Mouse (Mus musculus): ENCODE measurements around the gene Ric3. TPM values are rescaled to one million over a fixed set of nuclear protein-coding genes. Genes with fewer than 3 reads are reported as not detected.

The Ric3 gene
- polyA plus RNA-seq, 1 experiment from 2014 or later = 0.58 TPM

DNA sequence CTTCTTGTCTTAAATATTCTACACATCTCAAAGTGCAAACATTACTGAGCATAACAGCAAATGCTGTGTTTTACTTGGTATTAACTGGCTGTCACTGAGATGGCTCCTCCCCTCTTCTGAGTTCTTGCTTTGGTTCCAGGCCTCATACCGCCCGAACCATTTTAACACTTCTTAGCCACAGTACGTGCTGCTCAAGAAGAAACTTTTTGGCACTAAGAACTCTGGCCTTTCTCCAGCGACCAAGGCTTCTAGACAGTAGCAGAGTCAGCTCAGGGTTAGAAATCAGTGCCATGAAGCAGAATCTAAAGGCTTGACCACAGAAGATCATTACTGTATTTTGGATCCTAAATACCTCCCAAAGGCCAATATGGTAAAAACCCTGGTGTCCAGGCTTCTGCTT is 13.5 kb downstream of the Ric3 start:
- TF ChIP-seq CTCF (IDR thresholded peaks at IDR 0.05) (no peak), EP300 (IDR thresholded peaks at IDR 0.05) (no peak)
- Histone ChIP-seq H3K4me3 (ENCODE audit: low read depth, low read length) (no peak overlapping the region), H3K36me3 (ENCODE audit: insufficient read depth, low read length) (no peaks in the 10 kb centered on the region), H3K9ac (replicated peaks; ENCODE audit: low read depth) (no peak overlapping the region), H3K27ac (ENCODE audit: low read length) (no peak overlapping the region), H3K27me3 (replicated peaks; ENCODE audit: insufficient read depth, low read length) (no peaks in the 10 kb centered on the region), H3K4me2 (replicated peaks; ENCODE audit: low read depth, low read length) (no peak overlapping the region), H3K4me1 (ENCODE audit: insufficient read depth, low read depth, low read length) (no peaks in the 10 kb centered on the region), H3K9me3 (ENCODE audit: low read length) (no peaks in the 10 kb centered on the region)
- WGBS = 65% methylated on average over 4 of the region's 4 CpGs
- DNase-seq (ENCODE audit: low spot score) = peak; percentile 1
- ATAC-seq = no peak

DNA sequence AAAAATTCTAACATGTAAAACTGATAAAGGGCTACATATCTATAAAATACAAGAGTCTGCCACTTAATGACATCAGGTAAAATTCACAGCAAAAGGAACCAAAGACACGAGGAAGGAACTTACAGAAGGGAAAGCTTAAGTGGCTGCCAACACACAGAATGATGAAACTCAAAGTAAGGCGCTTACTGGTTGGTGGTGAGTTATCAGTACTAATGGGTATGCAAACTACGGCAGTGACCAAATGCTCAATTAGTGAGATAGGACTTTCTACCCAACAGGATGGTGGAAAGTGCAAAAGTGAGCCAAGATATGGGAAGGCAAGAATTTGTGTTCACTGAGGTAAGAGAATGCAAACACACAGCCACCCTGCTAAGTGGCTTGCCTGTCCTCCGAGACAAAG is 23.6 kb downstream of the Ric3 start:
- Histone ChIP-seq H3K4me2 (replicated peaks; ENCODE audit: low read depth, low read length) (no peak overlapping the region), H3K36me3 (ENCODE audit: insufficient read depth, low read length) (no peaks in the 10 kb centered on the region), H3K9ac (replicated peaks; ENCODE audit: low read depth) (no peak overlapping the region), H3K27ac (ENCODE audit: low read length) (no peak overlapping the region), H3K4me3 (ENCODE audit: low read depth, low read length) (no peak overlapping the region), H3K9me3 (ENCODE audit: low read length) (no peaks in the 10 kb centered on the region), H3K4me1 (ENCODE audit: insufficient read depth, low read depth, low read length) (no peaks in the 10 kb centered on the region), H3K27me3 (replicated peaks; ENCODE audit: insufficient read depth, low read length) (no peaks in the 10 kb centered on the region)
- TF ChIP-seq CTCF (IDR thresholded peaks at IDR 0.05) (no peak), EP300 (IDR thresholded peaks at IDR 0.05) (no peak)
- ATAC-seq (no peak), DNase-seq (ENCODE audit: low spot score) (no peak)
- WGBS = 72% methylated on average over 4 of the region's 4 CpGs

DNA sequence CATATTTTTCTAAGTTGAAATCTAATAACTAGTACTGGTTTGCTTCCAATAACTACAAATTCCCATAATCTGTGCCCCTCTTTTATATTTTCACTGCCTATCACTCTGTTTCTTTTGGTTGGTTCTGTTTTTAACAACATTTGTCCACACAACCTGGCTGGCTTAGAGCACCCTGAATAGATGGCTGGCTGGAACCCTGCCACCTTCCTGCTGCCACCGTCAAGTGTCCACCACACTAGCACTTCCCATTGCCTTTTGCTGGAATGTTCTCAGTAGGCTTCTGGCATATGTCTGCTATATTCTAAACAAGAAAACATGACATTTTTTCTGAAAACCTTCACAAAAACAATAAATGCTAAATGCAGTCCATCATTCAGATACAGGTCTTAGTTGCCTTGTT is 32.3 kb downstream of the Ric3 start:
- no peak for TF ChIP-seq EP300 (IDR thresholded peaks at IDR 0.05)
- no peak overlapping the region for H3K4me3 ChIP-seq (ENCODE audit: low read depth, low read length)
- H3K36me3 ChIP-seq (ENCODE audit: insufficient read depth, low read length) = no peaks in the 10 kb centered on the region
- no peak overlapping the region for H3K4me2 ChIP-seq (replicated peaks; ENCODE audit: low read depth, low read length)
- WGBS = 75% methylated on average over 1 of the region's 1 CpGs
- H3K4me1 ChIP-seq (ENCODE audit: insufficient read depth, low read depth, low read length) = no peaks in the 10 kb centered on the region
- no peak overlapping the region for H3K9ac ChIP-seq (replicated peaks; ENCODE audit: low read depth)
- no peaks in the 10 kb centered on the region for H3K9me3 ChIP-seq (ENCODE audit: low read length)
- ATAC-seq (no peak), DNase-seq (ENCODE audit: low spot score) (no peak)
- H3K27me3 ChIP-seq (replicated peaks; ENCODE audit: insufficient read depth, low read length) = no peaks in the 10 kb centered on the region
- no peak overlapping the region for H3K27ac ChIP-seq (ENCODE audit: low read length)

DNA sequence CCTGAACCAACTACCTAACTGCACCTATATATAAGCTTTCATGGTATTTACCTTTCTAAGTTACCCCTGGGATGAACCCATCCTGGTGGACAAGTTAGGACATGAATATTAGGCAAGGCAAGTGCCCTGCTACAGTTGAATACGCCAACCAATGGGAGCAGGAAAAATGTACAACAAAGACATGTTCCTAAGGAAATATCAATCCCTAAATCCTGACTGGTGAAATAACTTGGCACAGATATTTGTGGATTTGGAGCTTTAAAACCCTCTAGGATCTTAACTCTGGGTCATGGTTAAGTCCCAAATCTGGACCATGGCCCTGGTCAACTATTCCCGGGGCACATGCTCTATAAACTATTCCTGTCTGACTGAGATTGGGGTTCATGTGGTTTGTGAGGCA is 37.3 kb downstream of the Ric3 start:
- Histone ChIP-seq H3K4me3 (ENCODE audit: low read depth, low read length) (no peak overlapping the region), H3K27me3 (replicated peaks; ENCODE audit: insufficient read depth, low read length) (no peaks in the 10 kb centered on the region), H3K27ac (ENCODE audit: low read length) (no peak overlapping the region), H3K9me3 (ENCODE audit: low read length) (no peaks in the 10 kb centered on the region), H3K9ac (replicated peaks; ENCODE audit: low read depth) (no peak overlapping the region), H3K4me2 (replicated peaks; ENCODE audit: low read depth, low read length) (no peak overlapping the region), H3K36me3 (ENCODE audit: insufficient read depth, low read length) (no peaks in the 10 kb centered on the region), H3K4me1 (ENCODE audit: insufficient read depth, low read depth, low read length) (no peaks in the 10 kb centered on the region)
- 90% methylated on average over 2 of the region's 2 CpGs for WGBS
- TF ChIP-seq EP300 (IDR thresholded peaks at IDR 0.05) (no peak), CTCF (IDR thresholded peaks at IDR 0.05) (no peak)
- DNase-seq (ENCODE audit: low spot score) = no peak
- ATAC-seq = no peak

DNA sequence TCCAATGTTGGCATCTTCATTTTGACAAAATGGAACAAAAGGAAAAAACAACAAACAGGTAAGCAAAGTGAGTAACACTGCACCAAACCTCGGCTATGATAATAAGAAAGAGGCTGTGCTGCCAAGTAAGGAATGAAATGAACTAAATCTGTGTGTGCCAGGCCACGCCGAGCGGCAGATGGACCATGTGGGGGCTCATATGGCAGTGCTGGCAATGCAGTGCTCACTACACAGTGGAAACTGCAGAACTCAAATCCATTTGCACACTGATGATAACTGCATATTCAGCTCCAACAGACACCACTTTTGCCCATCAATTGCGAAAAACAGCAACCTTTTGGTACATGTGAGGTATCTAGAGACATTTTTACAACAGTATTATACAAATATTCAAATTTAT is 43.7 kb downstream of the Ric3 start:
- Histone ChIP-seq H3K9ac (replicated peaks; ENCODE audit: low read depth) (no peak overlapping the region), H3K9me3 (ENCODE audit: low read length) (no peaks in the 10 kb centered on the region), H3K27ac (ENCODE audit: low read length) (no peak overlapping the region), H3K27me3 (replicated peaks; ENCODE audit: insufficient read depth, low read length) (no peaks in the 10 kb centered on the region), H3K36me3 (ENCODE audit: insufficient read depth, low read length) (no peaks in the 10 kb centered on the region), H3K4me3 (ENCODE audit: low read depth, low read length) (no peak overlapping the region), H3K4me1 (ENCODE audit: insufficient read depth, low read depth, low read length) (no peaks in the 10 kb centered on the region), H3K4me2 (replicated peaks; ENCODE audit: low read depth, low read length) (no peak overlapping the region)
- WGBS = 72% methylated on average over 5 of the region's 5 CpGs
- ATAC-seq (no peak), DNase-seq (ENCODE audit: low spot score) (no peak)
- TF ChIP-seq EP300 (IDR thresholded peaks at IDR 0.05) = no peak
- TF ChIP-seq CTCF (IDR thresholded peaks at IDR 0.05) = no peak

DNA sequence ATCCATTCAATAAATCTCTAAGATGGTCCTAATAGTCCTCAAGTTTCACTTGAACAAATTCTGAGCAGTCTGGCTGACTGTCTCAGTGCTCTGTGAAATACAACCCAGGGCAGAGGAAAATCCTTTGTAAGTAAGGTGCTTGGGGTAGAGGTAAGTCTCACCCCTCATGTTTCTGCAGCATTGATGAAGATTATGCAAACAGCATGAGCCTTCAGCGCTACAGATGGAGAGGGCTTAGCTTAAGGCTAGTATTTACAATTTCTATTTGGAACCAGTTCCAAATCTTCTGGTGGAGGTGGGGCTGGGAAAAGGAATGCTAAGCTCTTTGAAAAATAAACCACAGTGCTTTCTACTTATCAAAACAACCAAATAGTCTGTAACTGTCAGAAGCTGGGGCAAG is 44.1 kb downstream of the Ric3 start:
- no peaks in the 10 kb centered on the region for H3K27me3 ChIP-seq (replicated peaks; ENCODE audit: insufficient read depth, low read length)
- H3K4me3 ChIP-seq (ENCODE audit: low read depth, low read length) = no peak overlapping the region
- 40% methylated on average over 1 of the region's 1 CpGs for WGBS
- H3K9me3 ChIP-seq (ENCODE audit: low read length) = no peaks in the 10 kb centered on the region
- no peak for DNase-seq (ENCODE audit: low spot score)
- H3K36me3 ChIP-seq (ENCODE audit: insufficient read depth, low read length) = no peaks in the 10 kb centered on the region
- TF ChIP-seq EP300 (IDR thresholded peaks at IDR 0.05) (no peak), CTCF (IDR thresholded peaks at IDR 0.05) (no peak)
- no peak overlapping the region for H3K9ac ChIP-seq (replicated peaks; ENCODE audit: low read depth)
- no peaks in the 10 kb centered on the region for H3K4me1 ChIP-seq (ENCODE audit: insufficient read depth, low read depth, low read length)
- no peak overlapping the region for H3K4me2 ChIP-seq (replicated peaks; ENCODE audit: low read depth, low read length)
- no peak for ATAC-seq
- H3K27ac ChIP-seq (ENCODE audit: low read length) = no peak overlapping the region

DNA sequence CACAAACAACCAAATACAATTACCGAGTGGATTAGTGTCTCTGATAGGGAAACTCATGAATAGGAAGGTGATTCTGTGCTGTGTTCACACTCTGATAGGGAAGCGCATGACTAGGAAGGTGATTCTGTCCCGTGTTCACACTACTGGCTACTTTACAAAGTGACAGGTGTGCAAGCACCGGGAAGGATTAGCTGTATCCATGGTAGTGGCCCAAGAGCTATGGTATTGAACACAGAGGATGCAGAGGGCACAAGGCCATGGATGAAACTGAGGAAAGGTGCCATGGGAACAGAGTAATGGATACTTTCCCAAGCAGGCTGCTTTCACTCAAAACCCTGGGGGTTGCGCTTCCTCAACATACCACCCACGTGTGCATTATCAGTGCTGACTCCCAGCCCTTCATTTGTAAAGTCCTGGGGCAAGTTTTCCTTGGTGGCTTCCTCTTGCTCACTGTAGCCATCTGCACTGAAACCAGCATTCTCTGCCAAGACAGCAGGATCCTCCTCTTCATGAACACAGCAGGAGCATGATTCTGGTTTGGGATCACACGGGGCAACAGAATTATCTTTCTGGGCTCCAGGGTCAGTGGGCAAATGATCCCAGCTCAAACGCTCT is 44.9 kb downstream of the Ric3 start:
- H3K4me2 ChIP-seq (replicated peaks; ENCODE audit: low read depth, low read length) = no peak overlapping the region
- H3K27ac ChIP-seq (ENCODE audit: low read length) = no peak overlapping the region
- no peaks in the 10 kb centered on the region for H3K9me3 ChIP-seq (ENCODE audit: low read length)
- H3K27me3 ChIP-seq (replicated peaks; ENCODE audit: insufficient read depth, low read length) = no peaks in the 10 kb centered on the region
- no peak overlapping the region for H3K9ac ChIP-seq (replicated peaks; ENCODE audit: low read depth)
- 69% methylated on average over 8 of the region's 8 CpGs for WGBS
- H3K4me1 ChIP-seq (ENCODE audit: insufficient read depth, low read depth, low read length) = no peaks in the 10 kb centered on the region
- ATAC-seq (no peak), DNase-seq (ENCODE audit: low spot score) (no peak)
- H3K4me3 ChIP-seq (ENCODE audit: low read depth, low read length) = no peak overlapping the region
- no peaks in the 10 kb centered on the region for H3K36me3 ChIP-seq (ENCODE audit: insufficient read depth, low read length)
- no peak for TF ChIP-seq CTCF (IDR thresholded peaks at IDR 0.05)
- TF ChIP-seq EP300 (IDR thresholded peaks at IDR 0.05) = no peak
